Mouse (Mus musculus) B cell, adult 62 days (primary cell): ENCODE measurements around the gene Psd4. TPM values are rescaled to one million over a fixed set of nuclear protein-coding genes. Genes with fewer than 3 reads are reported as not detected.

Experiments
- total RNA-seq: library from RNA; stranded (reverse); gene quantifications from 4 replicates; pipeline ENCODE4 v1.2.4, GENCODE M21; 2023

Gene Psd4
- total RNA-seq: 177 to 191 TPM (median 186 TPM) in 4 replicates

DNA sequence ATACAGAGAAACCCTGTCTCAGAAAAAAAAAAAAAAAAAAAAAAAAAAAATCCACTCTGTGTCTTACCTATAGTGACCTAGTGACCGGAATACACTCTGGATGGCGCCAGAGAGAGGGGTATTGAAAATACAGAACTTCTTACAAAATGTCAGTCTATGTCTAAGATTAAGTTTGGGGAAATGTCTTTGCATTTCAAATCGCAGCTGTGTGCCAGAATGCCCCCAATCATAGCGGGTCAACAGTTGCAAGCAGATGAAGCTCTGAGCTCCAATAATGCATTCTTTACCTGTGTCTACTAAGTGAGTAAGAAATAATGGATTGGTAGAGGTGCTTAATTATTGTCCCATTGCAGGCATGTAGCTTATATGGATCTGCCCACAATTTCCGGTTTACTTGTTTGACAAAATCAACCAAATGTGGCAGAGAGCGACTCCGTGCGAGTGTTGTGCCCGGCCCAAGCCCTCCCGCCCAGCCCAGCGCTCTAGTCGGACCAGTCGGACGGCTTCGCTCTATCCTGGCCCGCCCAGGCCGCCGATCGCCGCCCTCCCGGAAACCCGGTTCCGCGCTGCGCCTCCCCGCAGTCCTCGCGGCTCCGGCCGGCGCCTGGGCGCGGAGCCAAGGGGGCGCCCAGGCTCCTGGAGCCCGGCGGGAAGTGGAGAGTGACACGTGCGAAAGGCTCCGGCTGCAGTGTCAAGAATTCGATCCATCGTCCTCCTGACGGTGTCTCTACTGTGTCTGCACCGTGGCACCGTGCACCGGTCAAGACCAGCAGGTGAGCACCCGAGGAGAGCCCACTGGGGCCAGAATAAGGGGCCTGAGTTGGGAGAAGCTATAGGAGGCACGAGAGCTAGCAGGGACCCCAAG is at the start of gene Psd4:
Psd4 (plus strand) TSS at position 551 of the 865 bp plus-strand sequence.

DNA sequence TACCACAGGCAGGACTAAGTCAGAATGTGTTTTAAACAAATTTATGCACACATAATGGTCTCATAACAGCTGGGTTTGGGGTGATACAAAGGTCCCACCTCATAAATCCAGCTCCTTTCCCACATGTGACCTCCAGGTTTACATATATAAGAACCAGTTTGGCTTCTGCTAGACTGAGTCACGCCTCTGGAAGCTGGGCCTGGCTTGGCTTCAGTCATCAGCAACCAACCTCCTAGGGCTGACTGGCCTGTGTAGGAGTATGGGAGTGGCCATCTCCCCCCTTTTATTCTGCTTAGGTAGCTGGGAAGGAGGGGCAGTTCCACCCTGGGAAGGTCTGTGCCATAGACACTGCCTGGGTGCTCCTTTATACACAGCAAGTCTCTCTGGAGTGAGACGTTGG is 30.8 kb upstream of the Psd4 start, which contains the start of gene Il1rn:
Il1rn (plus strand) TSS at position 309 of the 400 bp plus-strand sequence.

Other genes starting within 250 kb of the Psd4 start
- not detected in 4 replicates for gene Il1f8, start 214.4 kb upstream of the Psd4 start, total RNA-seq
- not detected in 4 replicates for gene Il1f9, start 181.1 kb upstream of the Psd4 start, total RNA-seq
- gene Il1f6, start 152.2 kb upstream of the Psd4 start, total RNA-seq: not detected in 4 replicates
- not detected in 4 replicates for gene Il1f5, start 90.6 kb upstream of the Psd4 start, total RNA-seq
- not detected in 4 replicates for gene Il1f10, start 76.4 kb upstream of the Psd4 start, total RNA-seq
- gene Il1rn, start 30.7 kb upstream of the Psd4 start, total RNA-seq: not detected in 4 replicates
- gene Pax8, start 108.0 kb downstream of the Psd4 start, total RNA-seq: not detected in 4 replicates